Mouse (Mus musculus) cortical plate, adult 2 months (tissue): ENCODE data around the gene Cnot10.

ENCODE experiments used
- CTCF ChIP-seq: fragments of 200-500 bp; IDR thresholded peaks from 2 replicates; pipeline ENCODE4 v1.5.1; 2011; ENCODE audit warnings: mild to moderate bottlenecking, control low read depth, low read length; ENCODE audit not compliant: insufficient read depth; ENCODE audit errors: extremely low read depth
- POLR2A ChIP-seq: fragments of 200-500 bp; IDR thresholded peaks from 2 replicates; pipeline ENCODE4 v1.6.1; 2011; ENCODE audit warnings: mild to moderate bottlenecking, low read length, control low read depth; ENCODE audit not compliant: insufficient read depth; ENCODE audit errors: extremely low read depth

DNA sequence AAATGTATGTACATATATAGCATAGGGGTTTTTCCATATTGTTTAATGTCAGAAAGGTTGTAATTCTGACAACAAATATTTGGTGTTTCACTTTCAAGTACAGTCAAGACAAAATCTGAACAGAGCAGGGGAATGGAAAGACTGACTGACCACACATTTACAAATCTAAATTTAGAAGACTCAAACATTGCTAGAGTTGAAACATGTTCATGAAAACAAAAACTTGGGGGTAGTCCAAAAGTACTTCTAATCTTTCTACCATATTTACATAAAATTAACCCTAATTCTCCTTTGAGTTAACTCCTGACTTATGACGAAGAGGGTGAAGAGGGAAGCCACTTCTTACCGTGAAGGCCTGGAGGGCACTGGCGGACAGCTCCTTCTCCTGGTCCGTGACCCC, 7.7 kb downstream of the Cnot10 start:
- TF ChIP-seq CTCF (no peak), POLR2A (no peak)
